Mouse (Mus musculus) brain, embryonic 18.5 days (tissue): Measurements from ENCODE around the gene Pde2a.
"Not testable (repeated sequence)": the region's sequence is repeated elsewhere in the genome, so short reads cannot be mapped to it uniquely, and the experiment has no call there.

Experiments
- DNase-seq: peaks from one replicate; pipeline ENCODE4 v3.0.0-alpha.2; 2012; ENCODE audit warnings: low read depth, low spot score

The Pde2a gene

DNA sequence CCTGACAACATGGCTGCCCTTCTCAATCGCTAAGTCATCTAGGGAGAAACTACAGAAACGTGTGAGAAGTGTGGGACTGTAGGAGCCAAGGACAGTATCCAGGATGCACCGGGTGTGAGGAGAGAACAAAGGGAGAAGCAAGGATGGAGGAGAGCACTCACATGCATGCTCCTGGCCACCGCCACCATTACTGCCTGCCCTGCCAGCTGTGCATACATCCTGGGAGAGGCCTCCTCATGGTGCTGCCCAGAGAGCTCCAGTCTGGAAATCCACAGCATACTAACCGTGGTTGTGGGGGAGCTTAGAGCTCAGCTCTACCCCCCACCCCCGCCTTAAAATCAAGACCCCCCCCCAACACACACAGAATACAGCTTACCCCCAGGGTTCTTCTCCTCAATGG is 93.3 kb downstream of the Pde2a start:
- DNase-seq, result no peak

DNA sequence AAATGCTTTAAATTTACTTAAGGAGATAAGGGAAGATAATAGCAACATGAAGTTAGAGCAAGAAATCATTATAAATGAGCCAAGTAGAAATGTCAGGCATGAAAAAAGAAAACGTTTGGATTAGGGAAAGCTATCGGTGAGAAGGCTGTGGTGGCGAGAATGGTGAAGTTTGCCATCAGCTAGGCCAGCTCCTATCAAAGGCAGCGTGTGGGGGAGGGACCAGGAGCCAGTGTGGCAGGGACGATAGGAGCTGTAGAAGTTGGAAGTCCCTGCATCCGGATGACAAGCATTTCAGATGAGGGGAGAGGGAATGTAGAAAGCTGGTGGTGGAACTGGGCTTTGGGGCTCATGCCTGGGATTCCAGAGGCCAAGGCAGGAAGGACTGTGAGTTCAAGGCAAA is 93.8 kb downstream of the Pde2a start:
- DNase-seq, result peak; percentile 26

DNA sequence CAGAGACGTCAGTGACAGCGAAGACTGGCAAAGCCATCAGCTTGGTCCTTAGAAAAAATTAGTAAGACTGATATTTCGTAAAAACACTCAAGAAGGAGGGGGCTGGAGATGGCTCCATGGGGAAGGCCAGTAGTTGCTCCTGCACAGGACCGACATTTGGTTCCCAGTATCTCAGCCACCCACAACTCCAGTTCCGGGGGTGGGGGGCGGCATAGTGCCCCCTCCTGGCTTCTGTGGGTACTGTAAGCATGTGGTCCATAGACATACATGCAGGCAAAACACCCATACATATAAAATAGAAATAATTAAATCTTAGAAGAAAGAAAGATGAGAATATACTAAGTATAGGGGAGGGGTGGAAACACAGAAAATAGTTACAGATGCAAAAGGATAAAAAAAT is 95.0 kb downstream of the Pde2a start:
- DNase-seq, result no peak

DNA sequence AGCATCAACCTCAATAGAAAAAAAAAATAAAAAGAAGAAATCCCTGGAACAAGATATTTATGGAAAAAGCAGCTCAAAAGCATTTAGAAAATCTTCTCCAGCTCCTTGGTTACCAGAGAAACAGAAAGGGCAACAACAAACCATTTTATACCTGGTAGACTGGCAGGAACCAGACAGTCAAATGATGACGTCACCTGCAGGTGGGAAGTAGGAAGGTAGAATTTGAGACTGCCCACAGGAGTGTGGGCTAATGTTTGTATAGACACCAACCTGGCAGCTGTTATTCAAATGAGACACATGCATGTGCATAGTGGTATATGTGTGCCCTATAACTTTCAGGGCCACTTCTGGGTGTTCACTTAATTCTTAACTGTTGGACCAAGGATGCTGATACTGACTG is 100.2 kb downstream of the Pde2a start:
- no peak for DNase-seq

DNA sequence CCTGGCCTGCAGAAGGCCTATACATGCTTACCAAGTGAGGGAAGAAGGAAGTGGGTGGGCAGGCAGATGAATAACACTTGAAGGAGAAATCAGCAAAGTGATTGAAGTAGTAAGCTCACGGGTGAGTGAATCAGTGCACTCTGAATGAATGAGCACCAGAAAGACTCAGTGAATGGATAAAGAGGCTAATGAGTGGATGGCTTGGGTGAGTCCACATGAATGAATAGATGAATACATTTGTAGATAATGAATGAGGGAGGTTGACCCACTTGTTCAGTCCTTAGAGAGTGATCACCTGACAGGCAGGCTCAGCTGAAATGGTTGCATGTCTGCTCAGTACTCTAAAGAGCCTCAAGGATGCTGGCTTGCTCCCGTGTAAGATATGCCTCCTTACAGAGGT is 101.7 kb downstream of the Pde2a start:
- no peak for DNase-seq

DNA sequence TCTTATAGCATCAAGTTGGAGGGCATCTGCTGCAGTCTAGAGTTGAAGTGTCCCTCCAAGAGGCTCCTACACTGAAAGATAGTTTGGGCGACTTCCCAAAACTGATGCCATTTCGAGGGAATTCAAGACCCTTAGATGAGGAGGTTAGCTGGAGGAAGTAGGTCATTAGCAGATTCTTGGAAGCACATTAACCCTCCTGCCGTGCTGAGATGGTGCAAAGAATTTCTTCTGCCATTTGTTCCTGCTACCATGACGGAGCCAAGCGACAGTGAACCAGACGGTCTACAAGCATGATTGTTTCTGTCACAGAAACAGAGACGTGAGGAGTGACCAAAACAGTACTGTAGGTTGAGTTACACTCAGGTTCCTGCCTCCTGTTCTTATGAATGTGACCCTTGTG is 105.0 kb downstream of the Pde2a start:
- DNase-seq, result no peak

DNA sequence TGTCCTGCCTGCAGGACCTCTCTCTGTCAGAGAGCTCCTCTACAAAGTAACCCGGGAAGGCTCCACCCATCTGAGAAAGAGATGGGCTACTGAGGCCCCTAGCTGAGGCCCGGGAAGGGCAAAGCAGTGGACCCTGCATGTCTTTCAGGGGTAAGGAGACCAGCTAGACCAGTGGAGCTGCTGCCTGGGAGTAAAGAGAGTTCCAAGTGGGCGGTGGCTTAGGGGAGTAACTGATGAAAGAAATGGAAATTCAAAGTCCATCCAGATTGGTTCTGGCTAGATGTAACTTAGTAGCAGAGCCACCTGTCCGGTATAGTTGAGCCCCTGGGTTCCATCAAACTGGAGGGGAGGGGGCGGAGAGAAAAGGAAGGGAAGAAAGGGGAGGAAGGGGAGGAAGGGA is 112.9 kb downstream of the Pde2a start:
- no peak for DNase-seq

DNA sequence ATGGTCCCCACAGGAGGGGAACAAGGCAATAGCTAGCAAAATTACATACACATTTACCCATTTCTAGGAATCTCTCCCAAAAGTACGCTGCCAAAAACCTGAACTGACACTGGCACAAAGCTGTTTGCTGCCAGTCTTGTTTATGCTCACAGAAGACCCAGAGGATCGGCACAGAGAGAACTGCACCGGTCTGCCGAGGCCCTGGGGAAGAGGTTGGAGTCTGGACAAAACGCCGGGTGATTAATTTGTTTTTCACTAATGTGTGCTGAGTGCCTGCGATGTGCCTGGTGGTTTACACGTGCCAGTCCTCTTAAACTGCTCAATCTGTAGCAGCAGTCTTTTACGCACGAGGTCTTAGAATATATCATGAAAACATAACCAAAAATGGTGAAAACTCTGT is 113.6 kb downstream of the Pde2a start:
- no peak for DNase-seq

DNA sequence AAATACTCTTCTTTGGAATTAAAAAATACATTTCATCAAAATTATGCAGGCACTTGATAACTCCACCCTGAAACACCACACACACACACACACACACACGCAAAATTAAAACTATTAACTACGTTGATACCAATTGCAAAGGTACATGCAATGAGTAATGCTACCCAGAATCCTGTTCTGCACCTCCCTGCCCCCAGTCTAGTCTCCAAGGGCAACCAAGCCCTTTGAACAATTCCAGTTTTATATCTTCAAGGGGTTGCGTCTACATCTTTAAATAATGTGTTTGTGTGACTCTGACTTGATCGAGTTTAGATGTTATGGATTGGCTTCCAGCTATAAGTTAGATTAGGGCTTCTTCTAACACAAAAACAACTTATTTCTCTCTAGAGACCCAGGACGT is 114.0 kb downstream of the Pde2a start:
- DNase-seq, result no peak

DNA sequence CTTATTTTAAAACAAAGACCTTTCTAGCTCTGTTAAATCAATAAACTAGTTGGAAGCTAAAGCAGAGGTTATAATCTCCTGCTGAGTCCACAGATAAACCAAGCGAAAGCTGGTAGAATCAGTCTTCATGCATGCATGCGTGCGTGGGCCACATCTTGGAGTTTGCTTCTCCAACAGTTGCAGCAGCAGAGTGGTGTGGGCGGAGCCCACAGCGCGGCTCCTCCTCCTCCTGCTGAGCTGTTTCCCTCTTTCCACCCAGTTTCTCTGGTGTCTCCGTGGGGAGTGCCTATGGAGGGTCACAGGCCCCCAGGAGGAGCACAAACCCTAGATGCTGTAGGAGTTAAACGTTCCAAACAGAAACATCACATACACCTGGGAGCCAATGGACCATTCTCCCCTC is 116.0 kb downstream of the Pde2a start:
- no peak for DNase-seq

DNA sequence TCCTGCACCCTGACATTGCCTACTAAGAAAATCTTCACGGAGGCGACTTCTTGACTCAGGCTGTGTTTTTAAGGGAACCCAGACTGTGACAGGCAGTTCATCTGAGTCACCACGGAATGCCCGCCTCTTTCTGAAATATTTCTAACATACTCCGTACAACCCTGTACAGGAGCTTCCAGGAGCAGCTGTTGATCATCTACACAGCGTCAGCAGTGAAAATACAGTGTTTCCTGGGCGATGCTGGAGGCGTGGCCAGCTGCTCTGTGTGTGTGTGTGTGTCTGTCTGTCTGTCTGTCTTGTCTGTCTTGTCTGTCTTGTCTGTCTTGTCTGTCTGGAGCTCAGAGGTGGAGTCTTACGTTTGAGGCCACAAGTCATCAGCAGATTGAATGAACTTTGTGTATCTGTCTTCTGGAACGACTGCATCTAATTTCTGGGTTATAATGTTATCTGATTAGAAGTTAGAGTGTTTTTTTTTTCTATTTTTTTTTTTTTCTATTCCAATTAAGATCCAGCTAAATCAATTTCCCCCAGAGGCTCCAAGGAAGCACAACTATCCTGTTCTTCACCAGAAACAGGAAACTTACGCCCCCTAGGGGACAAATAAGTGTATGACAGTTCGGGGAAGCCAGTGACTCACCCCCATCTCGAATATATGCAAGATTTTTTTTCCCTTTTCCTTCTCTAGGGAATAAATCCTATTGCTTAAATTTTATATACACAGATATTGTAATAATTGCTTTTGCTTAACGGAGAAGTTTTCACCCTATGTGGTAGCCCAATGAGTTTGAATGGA is 116.8 kb downstream of the Pde2a start:
- DNase-seq, result no peak

DNA sequence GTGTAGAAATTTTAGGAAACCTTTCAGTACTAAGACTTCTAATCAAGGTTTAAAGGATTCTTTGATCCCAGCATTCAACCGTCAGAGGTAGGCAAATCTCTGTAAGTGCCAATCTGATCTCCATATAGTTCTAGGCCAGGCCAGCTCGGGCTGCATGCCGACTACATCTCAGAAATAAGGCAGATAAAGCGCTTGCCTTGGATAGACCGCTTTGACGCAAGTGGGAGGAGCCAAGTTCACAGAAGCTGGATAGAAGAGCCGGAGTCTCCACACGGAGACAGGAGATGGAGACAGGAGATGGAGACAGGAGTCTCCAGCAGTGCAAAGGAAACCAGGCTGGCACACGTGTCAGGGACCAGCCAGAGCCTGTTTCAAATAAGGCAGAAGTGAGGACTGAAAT is 118.3 kb downstream of the Pde2a start:
- DNase-seq, result no peak

DNA sequence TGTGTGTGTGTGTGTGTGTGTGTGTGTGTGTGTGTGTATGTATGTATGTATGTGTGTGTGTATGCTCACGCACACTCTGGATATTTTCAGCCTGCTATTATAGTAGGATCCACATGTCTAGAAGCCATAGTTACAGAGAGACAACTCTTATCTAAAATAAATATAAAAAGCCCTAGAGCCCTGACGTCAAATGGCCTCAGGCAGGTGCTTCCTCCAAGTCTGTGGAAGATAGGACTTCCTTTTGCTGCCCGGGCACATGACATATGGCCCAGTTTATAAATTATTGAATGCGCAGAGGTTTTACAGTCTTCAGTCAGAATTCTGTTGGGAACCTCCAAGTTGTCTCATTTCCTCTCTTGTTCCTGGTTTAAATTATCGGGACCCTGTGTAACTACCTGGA is 119.2 kb downstream of the Pde2a start:
- no peak for DNase-seq

DNA sequence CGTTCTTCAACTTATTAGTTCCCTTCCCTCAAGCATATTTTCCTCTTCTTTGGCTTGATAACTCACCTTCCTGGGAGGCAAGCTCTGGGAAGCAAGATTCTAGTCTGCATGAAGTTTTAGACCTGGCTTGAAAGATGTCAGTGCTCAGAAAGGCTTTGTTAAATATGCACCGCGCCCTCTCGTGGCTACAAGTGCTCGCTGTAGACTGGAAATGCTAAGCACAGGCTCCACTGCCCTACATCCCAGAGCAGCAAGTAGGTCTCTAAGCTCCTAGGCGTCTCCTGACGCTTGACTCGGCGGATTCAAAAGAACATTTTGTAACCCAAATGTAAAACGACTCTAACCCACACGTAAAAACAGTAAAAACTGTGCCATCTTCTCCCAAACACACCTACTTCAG is 119.6 kb downstream of the Pde2a start:
- peak; percentile 73 for DNase-seq

DNA sequence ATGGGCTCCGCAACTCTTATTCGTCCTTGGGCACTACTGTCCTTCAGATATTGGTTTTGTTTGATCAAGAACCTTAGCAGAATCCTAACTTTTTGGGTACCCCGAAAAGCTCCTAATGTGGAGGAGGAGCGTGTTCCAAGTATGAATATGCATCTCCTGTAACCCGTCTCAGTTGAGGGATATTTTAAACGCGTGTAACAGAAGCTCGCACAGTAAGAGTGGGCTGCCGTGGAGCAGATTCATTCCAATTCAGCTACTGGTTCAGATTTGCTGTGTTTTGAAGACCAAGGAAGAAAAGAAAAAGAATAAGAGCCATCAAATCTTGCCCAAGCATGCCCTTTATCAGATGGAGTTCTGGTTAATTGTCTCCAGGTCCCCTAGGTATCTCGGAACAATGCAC is 120.2 kb downstream of the Pde2a start:
- no peak for DNase-seq

DNA sequence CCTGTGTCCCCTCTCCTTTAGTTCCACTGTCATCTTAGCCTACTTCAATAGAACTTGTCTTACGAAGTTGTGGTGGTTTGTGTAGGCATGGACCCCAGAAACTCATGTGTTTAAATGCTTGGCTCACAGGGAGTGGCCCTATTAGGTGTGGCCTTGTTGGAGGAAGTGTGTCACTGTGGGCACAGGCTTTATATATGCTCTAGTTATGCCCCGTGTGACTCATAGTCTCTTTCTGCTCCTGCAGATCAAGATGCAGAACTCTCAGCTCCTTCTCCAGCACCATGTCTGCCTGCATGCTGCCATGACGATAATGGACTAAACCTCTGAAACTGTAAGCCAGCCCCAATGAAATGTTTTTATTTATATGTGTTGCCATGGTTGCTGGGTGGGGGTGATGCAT is 126.2 kb downstream of the Pde2a start:
- no peak for DNase-seq

DNA sequence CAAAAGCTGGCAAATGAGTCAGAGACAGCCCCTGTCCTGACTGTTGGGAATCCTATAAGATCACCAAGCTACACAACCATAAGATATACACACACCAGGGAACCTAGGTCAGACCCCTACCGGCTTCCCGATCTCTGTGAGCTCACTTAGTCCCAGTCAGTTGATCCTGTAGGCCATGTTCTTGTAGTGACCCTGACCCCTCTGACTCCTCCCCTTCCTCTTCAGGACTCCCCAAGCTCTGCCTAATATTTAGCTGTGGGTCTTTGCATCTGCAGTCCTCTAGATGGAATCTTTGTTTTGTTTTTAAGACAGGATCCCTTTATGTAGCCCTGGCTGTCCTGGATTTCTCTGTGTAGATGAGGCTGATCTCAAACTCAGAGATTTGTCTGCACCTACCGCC is 127.8 kb downstream of the Pde2a start:
- DNase-seq, result no peak

DNA sequence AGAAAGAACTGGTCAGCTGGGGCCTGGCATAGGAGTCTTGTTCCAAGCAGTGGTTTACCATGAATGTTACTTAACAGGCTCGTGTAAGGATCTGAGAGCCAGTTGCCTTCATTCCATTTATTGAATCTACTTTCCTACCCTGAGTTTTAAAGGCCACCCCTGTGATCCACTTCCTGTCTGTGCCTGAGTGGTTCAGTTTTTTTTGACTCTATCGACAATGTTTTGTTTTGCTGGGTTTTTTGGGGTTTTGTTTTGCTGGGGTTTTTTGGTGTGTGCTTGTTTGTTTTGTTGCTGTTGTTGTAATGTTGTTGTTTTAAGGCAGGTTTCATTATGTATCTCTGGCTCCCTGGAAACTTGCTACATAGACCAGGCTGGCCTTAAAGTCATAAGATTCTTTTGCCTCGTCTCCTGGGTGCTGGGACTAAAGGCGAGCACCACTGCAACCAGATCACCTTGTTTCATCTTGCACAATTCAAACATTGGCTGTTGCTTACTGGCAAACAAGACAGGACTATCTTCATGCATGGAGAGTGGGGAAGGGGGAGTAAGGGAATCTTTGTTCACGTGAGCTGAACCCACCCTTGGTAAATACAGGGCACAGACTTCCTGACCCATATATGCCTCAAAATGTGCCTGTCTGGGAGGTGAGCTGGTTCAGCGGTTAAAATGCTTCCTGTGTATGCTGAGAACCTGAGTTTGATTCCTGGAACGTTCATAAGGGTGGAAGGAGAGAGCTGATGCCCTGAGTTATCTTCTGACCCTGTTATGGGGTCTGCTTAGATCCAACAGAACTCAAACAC is 129.4 kb downstream of the Pde2a start:
- DNase-seq, result no peak

DNA sequence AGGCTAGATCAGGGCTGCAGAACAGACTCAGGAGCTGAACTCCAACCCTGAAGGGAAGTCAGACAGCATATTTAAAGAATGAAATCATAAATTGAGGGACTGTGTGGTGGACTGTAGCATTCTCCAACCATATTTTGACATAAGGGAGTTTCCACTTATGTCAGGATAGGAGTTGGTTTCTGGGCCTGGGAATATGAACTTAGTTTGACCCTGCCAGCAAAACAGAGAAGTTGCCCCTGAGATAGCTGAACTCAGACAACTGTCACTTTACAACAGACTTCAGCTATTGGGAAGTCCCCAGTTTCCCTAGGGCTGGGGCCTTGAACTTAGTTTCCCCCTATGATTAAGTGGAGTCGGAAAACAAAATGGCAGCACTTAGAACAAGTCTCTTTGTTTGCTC is 130.0 kb downstream of the Pde2a start:
- DNase-seq, result no peak

DNA sequence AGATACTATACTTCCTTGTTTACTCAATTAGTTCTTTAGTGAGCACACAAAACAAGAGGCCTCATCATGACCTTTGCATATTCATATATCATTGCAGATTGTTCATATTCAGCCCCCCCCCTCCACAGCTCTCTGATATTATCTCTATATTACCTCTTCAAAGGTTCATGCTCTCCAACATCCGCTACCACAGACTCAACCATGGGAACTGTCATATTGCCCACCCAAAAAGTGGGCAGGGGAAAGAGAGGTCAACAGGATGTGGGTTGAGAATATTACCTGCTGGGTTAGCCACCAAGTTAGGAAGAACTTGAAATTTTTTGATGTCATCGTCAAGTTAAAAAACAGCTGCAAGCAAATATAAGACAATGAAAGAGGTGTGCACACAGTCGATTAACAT is 134.0 kb downstream of the Pde2a start:
- not testable (repeated sequence) for DNase-seq

DNA sequence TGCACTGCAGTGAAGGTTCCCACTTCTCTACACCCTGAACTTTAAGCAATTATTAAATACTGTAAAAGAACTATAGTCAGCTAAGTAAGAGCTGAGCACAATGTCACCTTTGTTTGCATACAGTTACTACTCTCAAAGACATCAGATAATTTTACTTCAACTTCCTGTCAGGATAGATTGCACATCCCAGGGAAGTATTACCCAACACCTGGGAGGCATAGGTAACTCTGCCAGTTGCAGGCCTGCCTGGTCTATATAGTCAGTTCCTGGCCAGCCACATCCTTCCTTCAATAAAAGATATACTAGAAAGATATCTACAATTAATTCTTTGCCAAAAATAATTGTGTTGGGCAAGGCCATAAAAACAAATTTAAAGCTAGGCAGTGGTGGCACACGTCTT is 135.9 kb downstream of the Pde2a start:
- no peak for DNase-seq

DNA sequence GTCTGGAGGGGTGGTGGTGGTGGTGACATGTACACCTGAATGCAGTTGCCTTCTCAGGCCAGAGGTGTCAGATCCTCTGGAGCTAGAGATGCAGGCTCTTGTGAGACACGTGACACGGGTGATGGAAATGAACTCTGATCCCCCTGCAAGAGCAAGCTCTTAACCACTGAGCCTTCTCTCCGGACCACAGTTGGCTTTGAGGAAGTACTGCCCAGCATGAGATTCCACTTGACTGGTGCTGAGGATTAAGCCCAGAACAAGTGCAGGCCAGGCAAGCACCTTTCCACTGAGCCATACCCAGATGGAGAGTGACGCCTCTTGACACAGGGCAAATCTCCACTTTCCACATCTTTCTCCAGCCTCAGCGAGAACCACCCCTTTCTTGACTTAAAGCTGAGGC is 137.9 kb downstream of the Pde2a start:
- DNase-seq, result not testable (repeated sequence)
